17 mouse cellular contexts compared by ENCODE assay signal in genomic region chr16:72976849-72977576, GRCm38 (mm10).
A peak's percentile ranks its signal among the peaks of the same experiment; 100 is the strongest.
DNase-seq lines count a peak whose midpoint lies in the region; ATAC-seq lines count a peak whose summit lies in the region.
"Had no signal": no experiment of that assay in that cellular context is flagged by ENCODE, and none has a peak within 500 bp of the region (broad histone marks: within the 10 kb centered on the region; RNA-seq: fewer than 3 reads in every experiment).

No protein-coding gene starts in this region.

- no peak overlapping the region; the same call in 1 of the 2 replicates for H3K27ac ChIP-seq in midbrain, embryonic 11.5 days (ENCODE audit: low read depth, low read length)
- no peak overlapping the region for H3K27ac ChIP-seq in midbrain, embryonic 10.5 days (replicated peaks)
- no peak overlapping the region for H3K27ac ChIP-seq in embryonic facial prominence, embryonic 15.5 days (replicated peaks)
- H3K27ac ChIP-seq in neural tube, embryonic 14.5 days (ENCODE audit: low read depth, low read length): no peak overlapping the region
- H3K27ac ChIP-seq in forebrain, embryonic 14.5 days (ENCODE audit: low read depth, low read length): no peak overlapping the region
- H3K27ac ChIP-seq: embryonic facial prominence, embryonic 13.5 days; forebrain, embryonic 13.5 days; heart, embryonic 15.5 days; kidney, postnatal 0 days had no signal

- peak overlapping the region; percentile 13; the same call in 1 of the 2 replicates for H3K4me2 ChIP-seq in midbrain, embryonic 11.5 days
- no peak overlapping the region for H3K4me2 ChIP-seq in embryonic facial prominence, embryonic 15.5 days (replicated peaks)
- peak overlapping the region; percentile 28; the same call in 1 of the 2 replicates for H3K4me2 ChIP-seq in neural tube, embryonic 14.5 days (ENCODE audit: low read depth, low read length)
- H3K4me2 ChIP-seq in forebrain, embryonic 14.5 days (ENCODE audit: low read length): no peak overlapping the region
- H3K4me2 ChIP-seq: embryonic facial prominence, embryonic 13.5 days; forebrain, embryonic 13.5 days; heart, embryonic 15.5 days had no signal

- peak; percentile 57 for ATAC-seq in midbrain, embryonic 11.5 days (ENCODE audit: low FRiP score)
- peak; percentile 39; the same call in 1 of the 2 replicates for ATAC-seq in embryonic facial prominence, embryonic 15.5 days (ENCODE audit: insufficient number of reproducible peaks, low FRiP score, low TSS enrichment, low read depth)
- ATAC-seq in neural tube, embryonic 14.5 days (ENCODE audit: low read depth): peak; percentile 42; the same call in 1 of the 2 replicates
- ATAC-seq in megakaryocyte progenitor cell, adult 5-6 weeks (replicated peaks; ENCODE audit: poor library complexity): no peak
- ATAC-seq in forebrain, embryonic 14.5 days: no peak
- ATAC-seq: forebrain, embryonic 13.5 days had no signal

- H3K4me3 ChIP-seq in midbrain, embryonic 11.5 days (ENCODE audit: low read depth, low read length): no peak overlapping the region
- no peak overlapping the region; the same call in 1 of the 2 replicates for H3K4me3 ChIP-seq in midbrain, embryonic 10.5 days
- H3K4me3 ChIP-seq in embryonic facial prominence, embryonic 15.5 days (replicated peaks): no peak overlapping the region
- no peak overlapping the region for H3K4me3 ChIP-seq in neural tube, embryonic 14.5 days (ENCODE audit: low read depth, low read length)
- no peak overlapping the region for H3K4me3 ChIP-seq in forebrain, embryonic 14.5 days (ENCODE audit: low read depth, low read length)
- H3K4me3 ChIP-seq: embryonic facial prominence, embryonic 13.5 days; forebrain, embryonic 13.5 days; heart, embryonic 15.5 days had no signal

- DNase-seq in midbrain, embryonic 11.5 days (ENCODE audit: low spot score, missing footprints): no peak
- DNase-seq in midbrain, embryonic 10.5 days (ENCODE audit: low spot score): no peak
- DNase-seq in mesoderm, embryonic 11.5 days (ENCODE audit: low read depth, low spot score): peak; percentile 43
- no peak for DNase-seq in lung, adult 18-20 months
- no peak for DNase-seq in forebrain, embryonic 14.5 days (ENCODE audit: low spot score)
- DNase-seq: adrenal gland, adult 2 months; cerebellum, adult 11-12 months; lung, postnatal 4 days; right cerebral cortex, postnatal 4 days; thymus, adult 18-20 months had no signal

- no peak overlapping the region for H3K9ac ChIP-seq in midbrain, embryonic 11.5 days (ENCODE audit: low read length)
- no peak overlapping the region for H3K9ac ChIP-seq in embryonic facial prominence, embryonic 15.5 days
- no peak overlapping the region for H3K9ac ChIP-seq in neural tube, embryonic 14.5 days (replicated peaks; ENCODE audit: low read depth, low read length)
- H3K9ac ChIP-seq in forebrain, embryonic 14.5 days (ENCODE audit: low read length): no peak overlapping the region
- H3K9ac ChIP-seq: embryonic facial prominence, embryonic 13.5 days; forebrain, embryonic 13.5 days; heart, embryonic 15.5 days had no signal

- H3K27me3 ChIP-seq in midbrain, embryonic 11.5 days (ENCODE audit: control insufficient read depth, insufficient read depth, low read length): no peaks in the 10 kb centered on the region
- no peaks in the 10 kb centered on the region for H3K27me3 ChIP-seq in midbrain, embryonic 10.5 days (ENCODE audit: low read depth, poor library complexity, severe bottlenecking)
- H3K27me3 ChIP-seq in embryonic facial prominence, embryonic 15.5 days: no peaks in the 10 kb centered on the region
- H3K27me3 ChIP-seq in neural tube, embryonic 14.5 days (ENCODE audit: control insufficient read depth, insufficient read depth, low read length): no peaks in the 10 kb centered on the region
- no peaks in the 10 kb centered on the region for H3K27me3 ChIP-seq in forebrain, embryonic 14.5 days (replicated peaks; ENCODE audit: control insufficient read depth, insufficient read depth, low read length)
- H3K27me3 ChIP-seq: embryonic facial prominence, embryonic 13.5 days; forebrain, embryonic 13.5 days; heart, embryonic 15.5 days had no signal

- 51% methylated on average over 19 of the region's 19 CpGs for WGBS in midbrain, embryonic 11.5 days
- 63% methylated on average over 19 of the region's 19 CpGs for WGBS in midbrain, embryonic 10.5 days
- WGBS in embryonic facial prominence, embryonic 15.5 days: 55% methylated on average over 19 of the region's 19 CpGs
- 34% methylated on average over 19 of the region's 19 CpGs for WGBS in neural tube, embryonic 14.5 days
- WGBS in forebrain, embryonic 14.5 days: 76% methylated on average over 19 of the region's 19 CpGs

- H3K9me3 ChIP-seq in midbrain, embryonic 11.5 days (ENCODE audit: control insufficient read depth, low read length): no peaks in the 10 kb centered on the region
- H3K9me3 ChIP-seq in midbrain, embryonic 10.5 days (replicated peaks): no peaks in the 10 kb centered on the region
- H3K9me3 ChIP-seq in embryonic facial prominence, embryonic 15.5 days (replicated peaks): no peaks in the 10 kb centered on the region
- H3K9me3 ChIP-seq in neural tube, embryonic 14.5 days (ENCODE audit: control insufficient read depth, low read length): no peaks in the 10 kb centered on the region
- H3K9me3 ChIP-seq in forebrain, embryonic 14.5 days (replicated peaks; ENCODE audit: control insufficient read depth, low read length): no peaks in the 10 kb centered on the region
- H3K9me3 ChIP-seq: embryonic facial prominence, embryonic 13.5 days; forebrain, embryonic 13.5 days; heart, embryonic 15.5 days had no signal

- H3K4me1 ChIP-seq in midbrain, embryonic 11.5 days (ENCODE audit: control insufficient read depth, insufficient read depth, low read length): peaks cover 6% of the 10 kb centered on the region
- H3K4me1 ChIP-seq in midbrain, embryonic 10.5 days: peaks cover 12% of the 10 kb centered on the region
- no peaks in the 10 kb centered on the region for H3K4me1 ChIP-seq in embryonic facial prominence, embryonic 15.5 days
- no peaks in the 10 kb centered on the region; the same call in 1 of the 2 replicates for H3K4me1 ChIP-seq in neural tube, embryonic 14.5 days (ENCODE audit: control insufficient read depth, insufficient read depth, low read length)
- no peaks in the 10 kb centered on the region for H3K4me1 ChIP-seq in forebrain, embryonic 14.5 days (ENCODE audit: control insufficient read depth, insufficient read depth, low read length)
- H3K4me1 ChIP-seq: heart, embryonic 15.5 days had no signal

- H3K36me3 ChIP-seq in midbrain, embryonic 11.5 days (ENCODE audit: control insufficient read depth, insufficient read depth, low read length): no peaks in the 10 kb centered on the region
- peaks cover 12% of the 10 kb centered on the region for H3K36me3 ChIP-seq in midbrain, embryonic 10.5 days
- H3K36me3 ChIP-seq in embryonic facial prominence, embryonic 15.5 days: no peaks in the 10 kb centered on the region; the same call in 1 of the 2 replicates
- no peaks in the 10 kb centered on the region for H3K36me3 ChIP-seq in neural tube, embryonic 14.5 days (ENCODE audit: control insufficient read depth, insufficient read depth, low read length)
- H3K36me3 ChIP-seq in forebrain, embryonic 14.5 days (ENCODE audit: control insufficient read depth, insufficient read depth, low read length): no peaks in the 10 kb centered on the region
- H3K36me3 ChIP-seq: heart, embryonic 15.5 days had no signal

Comparison
In these comparisons a context has a peak if more than half of its experiments do, and no peak if none do; other contexts are left out.
1. ATAC-seq: peak in midbrain, embryonic 11.5 days (single experiment), embryonic facial prominence, embryonic 15.5 days (single experiment) and neural tube, embryonic 14.5 days (single experiment); none in megakaryocyte progenitor cell, adult 5-6 weeks (single experiment) and forebrain, embryonic 14.5 days (single experiment).
2. H3K4me2 ChIP-seq: peak in midbrain, embryonic 11.5 days (single experiment) and neural tube, embryonic 14.5 days (single experiment); none in embryonic facial prominence, embryonic 15.5 days (single experiment) and forebrain, embryonic 14.5 days (single experiment).